Mouse (Mus musculus): ENCODE results near the gene Pip5k1b.

- TF ChIP-seq CTCF (IDR thresholded peaks at IDR 0.05; ENCODE audit: borderline replicate concordance, insufficient read depth, low read length), result no peak
- TF ChIP-seq POLR2A (IDR thresholded peaks at IDR 0.05; ENCODE audit: low read depth, low read length), result no peak
These were observed 287.1 kb downstream of the Pip5k1b start for GRCm38 (mm10) chr19:24268531-24268930.
